8 mouse cellular contexts compared by ENCODE assay signal in the genomic region with DNA sequence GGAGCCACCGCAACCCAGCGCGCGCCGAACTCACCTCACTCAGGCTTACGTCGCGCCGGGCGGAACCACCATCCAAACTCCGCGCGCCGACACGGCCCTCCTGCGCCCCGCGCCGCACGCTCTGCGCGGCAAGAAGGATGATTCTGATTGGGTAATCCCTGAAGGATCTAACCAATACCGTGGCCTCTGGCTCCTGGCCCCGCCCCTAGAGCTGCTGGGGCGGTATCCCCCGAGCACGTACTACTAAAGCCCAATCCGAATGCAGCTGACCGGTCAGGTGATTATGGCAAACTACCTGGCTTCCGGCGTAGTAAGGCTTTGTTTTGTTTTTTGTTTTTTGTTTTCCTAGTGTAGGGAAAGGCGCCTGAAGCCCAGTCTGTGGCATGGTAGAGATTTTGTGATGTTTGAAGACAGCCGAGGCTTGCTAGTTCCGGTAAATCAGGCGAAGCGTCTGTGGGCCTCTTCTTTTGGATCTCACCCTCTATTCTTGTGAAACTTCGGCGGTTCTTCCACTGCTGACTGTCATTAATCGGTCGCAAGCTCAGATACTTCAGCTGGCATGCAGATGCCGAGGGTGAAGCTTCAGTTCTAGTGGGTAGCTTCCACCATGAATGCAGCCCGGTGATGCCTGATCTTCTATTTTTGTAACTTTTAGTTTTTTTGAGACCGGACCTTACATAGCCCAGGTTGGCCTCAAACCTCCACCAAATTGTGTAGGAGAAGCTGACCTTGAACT. TPM values are rescaled to one million over a fixed set of nuclear protein-coding genes. Genes with fewer than 3 reads are reported as not detected.
DNase-seq lines count a peak whose midpoint lies in the region; ATAC-seq and TF ChIP-seq lines count a peak whose summit lies in the region.

Blm (minus strand) TSS at position 111 of the 736 bp plus-strand sequence.

- intact Hi-C loops in gastrocnemius, adult 2 months (cut with DNase I) = loop anchor here (2.0 kb wide), 1 partner anchor 132 kb away; no protein-coding TSS in a partner anchor
- intact Hi-C loops in left cerebral cortex, adult 2 months (cut with DNase I) = loop anchor here (5.0 kb wide), 1 partner anchor 138 kb away; no protein-coding TSS in a partner anchor

- DNase-seq in ZHBTc4 (ENCODE audit: low read depth, low spot score) = peak; percentile 99
- peak; percentile 98 for DNase-seq in gastrocnemius, adult 2 months
- DNase-seq in hindbrain, postnatal 0 days (ENCODE audit: low spot score) = peak; percentile 99
- DNase-seq in left cerebral cortex, adult 2 months (ENCODE audit: extremely low spot score in 1 of 2, low spot score in 2 of 2) = peak; percentile 95 to 96
- peak; percentile 97 to 98 for DNase-seq in right cerebral cortex, adult 2 months (ENCODE audit: low spot score in 2 of 2)
- DNase-seq in urinary bladder, postnatal 14 days (ENCODE audit: low spot score) = peak; percentile 98

- TF ChIP-seq CTCF in gastrocnemius, adult 2 months (IDR thresholded peaks at IDR 0.05) = no peak; the same call in 1 of the 2 replicates
- no peak for TF ChIP-seq CTCF in hindbrain, postnatal 0 days (IDR thresholded peaks at IDR 0.05; ENCODE audit: low read depth)
- no peak; the same call in 1 of the 2 replicates for TF ChIP-seq CTCF in left cerebral cortex, adult 2 months (IDR thresholded peaks at IDR 0.05)

- H3K27me3 ChIP-seq in hindbrain, postnatal 0 days (ENCODE audit: insufficient read depth, low read length) = no peaks in the 10 kb centered on the region

- under 1% methylated on average over 43 of the region's 43 CpGs for WGBS in hindbrain, postnatal 0 days

- peaks cover 7% of the 10 kb centered on the region; the same call in 1 of the 2 replicates for H3K4me1 ChIP-seq in hindbrain, postnatal 0 days (ENCODE audit: insufficient read depth, low read length)

- no peaks in the 10 kb centered on the region for H3K36me3 ChIP-seq in hindbrain, postnatal 0 days (ENCODE audit: insufficient read depth, low read length)

- H3K4me3 ChIP-seq in gastrocnemius, adult 2 months = peak within 1 kb of the TSS; percentile 80
- peak within 1 kb of the TSS; percentile 73 for H3K4me3 ChIP-seq in hindbrain, postnatal 0 days (ENCODE audit: low read length)
- peak within 1 kb of the TSS; percentile 61 for H3K4me3 ChIP-seq in left cerebral cortex, adult 2 months

- peak within 1 kb of the TSS; percentile 93 for H3K27ac ChIP-seq in gastrocnemius, adult 2 months
- H3K27ac ChIP-seq in hindbrain, postnatal 0 days = peak within 1 kb of the TSS; percentile 82
- H3K27ac ChIP-seq in left cerebral cortex, adult 2 months = peak within 1 kb of the TSS; percentile 73

- peak; percentile 93 for ATAC-seq in common myeloid progenitor, adult 5-6 weeks (replicated peaks; ENCODE audit: low read depth, poor library complexity, severe bottlenecking)
- ATAC-seq in hindbrain, postnatal 0 days = peak; percentile 100
- peak; percentile 97 for ATAC-seq in megakaryocyte, adult 5-6 weeks (ENCODE audit: poor library complexity, severe bottlenecking)

- H3K9ac ChIP-seq in hindbrain, postnatal 0 days (replicated peaks; ENCODE audit: low read length) = peak within 1 kb of the TSS; percentile 70

- H3K4me2 ChIP-seq in hindbrain, postnatal 0 days (ENCODE audit: low read depth, low read length) = peak within 1 kb of the TSS; percentile 97

- H3K9me3 ChIP-seq in hindbrain, postnatal 0 days (ENCODE audit: low read length) = no peaks in the 10 kb centered on the region

RNA-seq across cellular contexts. Expression of gene Blm, which starts in this region (rescaled TPM):
- total RNA-seq in common myeloid progenitor, adult 5-6 weeks (2017) = 66.2 and 79.5 TPM in 2 replicates
- 1 to 10 TPM; 1.0 TPM for total RNA-seq in gastrocnemius, adult 2 months (2021)
- total RNA-seq in hindbrain, postnatal 0 days (2014; rRNA removed) = 4.3 and 7.5 TPM in 2 replicates
- polyA plus RNA-seq in hindbrain, postnatal 0 days (2015; fragmentation: Nextera tagmentation; extraction: Ambion mirVana) = 7.1 and 7.2 TPM in 2 replicates
- total RNA-seq in left cerebral cortex, adult 2 months (2021) = 1 to 10 TPM; 2.9 to 6.9 TPM
- total RNA-seq in megakaryocyte, adult 5-6 weeks (2015) = 38.8 and 45.4 TPM in 2 replicates
- 27.1 and 30.9 TPM in 2 replicates for total RNA-seq in megakaryocyte, adult 5-6 weeks (2017)

Comparison
In these comparisons a context has a peak if more than half of its experiments do, and no peak if none do; other contexts are left out.
1. Peak in every context shown above with its lines: DNase-seq, ATAC-seq, H3K4me3 ChIP-seq and H3K27ac ChIP-seq.